Mouse (Mus musculus) urinary bladder, postnatal 4 days (tissue): ENCODE measurements around the gene Cnot2.
A peak's percentile ranks its signal among the peaks of the same experiment; 100 is the strongest.
"Not testable (repeated sequence)": the region's sequence is repeated elsewhere in the genome, so short reads cannot be mapped to it uniquely, and the experiment has no call there.

Source experiments
- DNase-seq, 2 experiments: peaks; one replicate each; pipeline ENCODE4 v3.0.0; 2021 to 2022; ENCODE audit warnings: low spot score in 2 of 2

Cnot2 gene

GRCm38 (mm10) chr10:116581369-116581718, at the start of gene Cnot2:
Cnot2 (minus strand) TSS chr10:116581511.
- peak; percentile 86 to 94 for DNase-seq

DNA sequence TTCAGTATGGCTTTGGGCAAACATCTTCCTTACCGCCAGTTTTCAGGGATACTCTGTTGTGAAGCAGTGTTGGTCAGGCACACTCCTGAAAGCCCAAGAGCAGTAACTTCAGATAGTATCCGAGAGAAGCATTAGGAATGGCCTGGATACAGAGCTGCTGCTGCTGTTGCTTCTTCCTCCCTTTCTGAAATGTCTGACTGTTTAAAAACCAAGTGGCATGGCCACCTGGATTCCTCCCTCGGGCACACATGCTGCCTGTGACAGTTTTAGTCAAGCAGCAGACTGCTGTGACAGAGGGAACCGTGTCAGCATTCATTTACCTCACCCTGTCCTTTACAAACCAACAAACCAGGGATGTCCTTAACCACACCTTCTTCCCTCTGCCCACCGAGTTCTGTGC, 47.6 kb upstream of the Cnot2 start:
- DNase-seq = no peak

- no peak for DNase-seq
Measured at GRCm38 (mm10) chr10:116626009-116626408, 44.7 kb upstream of the Cnot2 start.

DNA sequence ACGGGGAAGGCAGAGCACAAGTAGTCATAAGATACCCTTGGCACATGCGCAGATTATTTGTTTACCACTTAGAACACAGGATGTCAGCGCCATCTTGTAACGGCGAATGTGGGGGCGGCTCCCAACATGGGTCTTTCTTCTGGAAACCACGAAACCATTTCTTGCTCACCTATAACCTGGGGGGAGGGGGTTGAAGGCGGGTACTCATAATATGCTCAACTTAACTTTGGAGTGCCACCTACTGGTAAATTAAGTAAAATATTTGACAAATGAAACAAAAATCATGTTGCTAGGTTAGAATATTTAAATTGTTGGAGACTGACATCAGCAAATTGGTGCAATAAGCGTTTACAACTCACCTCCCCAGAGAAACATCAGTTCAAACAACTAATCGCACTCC, 31.9 kb upstream of the Cnot2 start:
- DNase-seq = not testable (repeated sequence)

DNA sequence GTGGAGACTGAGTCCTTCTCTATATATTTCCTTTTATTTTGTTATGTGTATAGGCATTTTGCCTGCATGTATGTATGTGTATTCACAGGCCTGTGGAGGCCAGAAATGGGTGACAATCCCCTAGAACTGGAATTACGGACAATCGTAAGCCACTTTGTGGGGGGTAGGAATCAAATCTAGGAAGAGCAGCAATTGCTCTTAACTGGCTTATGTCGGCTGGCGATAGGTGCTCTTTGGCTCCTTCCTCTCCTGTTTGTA, 23.5 kb upstream of the Cnot2 start:
- no peak for DNase-seq

GRCm38 (mm10) chr10:116604081-116604904, 23.0 kb upstream of the Cnot2 start:
- DNase-seq = no peak

GRCm38 (mm10) chr10:116599056-116599850, 17.9 kb upstream of the Cnot2 start:
- no peak for DNase-seq

DNA sequence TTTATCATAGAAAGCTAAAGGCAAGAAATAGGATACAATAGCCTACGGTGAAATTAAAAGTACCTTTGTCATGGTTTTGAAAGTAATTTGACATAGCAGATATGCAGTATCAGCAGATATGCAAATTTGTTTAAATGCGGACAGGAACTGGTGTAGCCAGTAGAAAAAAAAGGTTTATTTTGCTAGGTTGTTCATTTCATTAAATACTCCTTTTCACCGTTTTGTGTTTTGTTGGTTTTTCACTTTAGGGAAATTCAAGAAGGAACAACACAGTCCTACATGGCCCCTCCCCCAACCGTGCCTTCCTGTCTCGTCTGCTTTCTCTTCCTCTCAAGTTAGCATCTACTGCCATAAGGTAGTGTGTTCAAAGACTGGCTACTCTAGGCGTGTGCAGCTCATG, 1.4 kb upstream of the Cnot2 start:
- no peak for DNase-seq

- DNase-seq = peak in 1 of 2 experiments; percentile 42
Measured at GRCm38 (mm10) chr10:116581719-116582481, 589 bp upstream of the Cnot2 start.

DNA sequence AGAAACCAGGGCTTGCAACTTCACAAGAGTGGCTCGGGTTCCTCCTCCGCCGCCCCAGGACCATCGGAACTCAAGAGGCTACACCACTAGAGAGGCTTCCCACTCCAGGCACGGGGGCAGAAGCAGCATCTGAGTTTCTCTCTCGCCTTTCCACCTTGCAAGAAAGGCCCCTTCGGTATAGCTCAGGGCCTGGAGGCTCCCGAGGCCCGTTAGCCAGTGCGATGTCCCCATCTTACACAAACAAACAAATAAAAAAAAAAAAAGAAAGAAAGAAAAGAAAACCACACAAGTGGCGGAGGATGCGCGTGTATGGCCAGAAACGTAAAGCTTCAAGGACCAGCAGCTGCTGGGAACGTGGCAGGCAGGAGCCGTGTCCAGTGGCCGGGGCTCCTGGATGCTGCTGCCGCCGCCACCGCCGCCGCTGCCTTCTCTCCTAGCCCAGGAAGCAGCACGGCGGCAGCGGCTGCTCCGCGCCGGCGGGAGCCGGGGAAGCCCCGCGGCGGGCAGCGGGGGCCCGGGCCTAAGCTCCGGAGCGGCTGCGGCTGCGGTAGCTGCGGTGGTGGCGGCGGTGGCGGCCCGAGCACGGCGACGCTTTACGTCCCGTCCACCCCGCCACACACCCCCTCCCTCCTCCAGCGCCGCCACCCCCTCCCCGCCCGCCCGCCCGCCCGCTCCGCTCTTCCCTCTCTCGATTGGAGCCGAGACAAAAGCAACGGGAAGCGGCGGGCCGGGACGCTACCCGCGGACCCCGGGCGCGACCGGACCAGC, 536 bp downstream of the Cnot2 start:
- peak in 1 of 2 experiments; percentile 33 for DNase-seq

GRCm38 (mm10) chr10:116579478-116579877, 1.8 kb downstream of the Cnot2 start:
- DNase-seq = no peak

GRCm38 (mm10) chr10:116578375-116578774, 2.9 kb downstream of the Cnot2 start:
- no peak for DNase-seq

DNA sequence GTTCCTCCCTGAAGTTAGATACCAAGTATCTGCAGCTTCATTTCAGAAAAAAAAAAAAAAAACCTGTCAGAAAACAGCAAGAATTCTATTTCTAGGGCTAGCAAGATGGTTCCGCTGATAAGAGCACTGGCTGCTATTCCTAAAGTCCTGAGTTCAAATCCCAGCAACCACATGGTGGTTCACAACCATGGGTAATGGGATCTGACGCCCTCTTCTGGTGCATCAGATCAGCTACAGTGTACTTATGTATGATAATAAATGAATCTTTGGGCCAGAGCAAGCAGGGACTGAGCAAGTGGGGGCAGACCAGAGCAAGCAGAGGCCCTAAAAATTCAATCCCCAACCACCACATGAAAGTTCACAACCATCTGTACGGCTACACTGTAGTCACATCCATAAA, 4.1 kb downstream of the Cnot2 start:
- DNase-seq = no peak

DNA sequence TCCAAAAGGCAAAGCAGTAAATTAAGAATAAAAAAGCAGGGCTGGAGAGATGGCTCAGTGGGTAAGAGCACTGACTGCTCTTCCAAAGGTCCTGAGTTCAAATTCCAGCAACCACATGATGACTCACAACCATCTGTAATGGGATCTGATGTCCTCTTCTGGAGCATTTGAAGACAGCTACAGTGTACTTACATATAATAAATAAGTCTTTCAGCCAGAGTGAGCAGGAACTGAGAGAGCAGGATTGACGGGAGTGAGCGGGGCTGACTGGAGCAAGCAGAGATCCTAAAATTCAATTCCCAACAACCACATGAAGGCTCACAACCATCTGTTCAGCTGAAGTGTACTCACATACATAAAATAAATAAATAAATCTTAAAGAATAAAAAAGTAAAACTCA, 5.2 kb downstream of the Cnot2 start:
- not testable (repeated sequence) for DNase-seq

DNA sequence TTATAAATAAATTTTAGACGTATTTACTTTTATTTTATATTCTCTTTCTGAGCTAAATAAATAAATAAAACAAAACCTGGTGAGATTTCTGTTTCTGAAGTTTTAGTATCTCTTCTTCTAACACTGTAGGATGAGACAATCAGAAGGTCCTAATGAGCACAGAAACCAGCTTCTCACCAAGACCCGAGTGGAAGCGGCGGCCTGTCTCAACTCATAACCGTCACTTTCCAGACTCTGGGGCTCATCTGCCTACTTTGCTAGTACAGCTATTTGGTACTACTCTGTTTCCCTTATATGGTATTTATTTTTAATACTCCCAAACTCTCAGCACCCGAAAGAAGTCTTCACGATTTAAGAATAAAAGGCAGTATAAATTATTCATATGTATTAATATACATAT, 10.8 kb downstream of the Cnot2 start:
- DNase-seq = no peak

DNA sequence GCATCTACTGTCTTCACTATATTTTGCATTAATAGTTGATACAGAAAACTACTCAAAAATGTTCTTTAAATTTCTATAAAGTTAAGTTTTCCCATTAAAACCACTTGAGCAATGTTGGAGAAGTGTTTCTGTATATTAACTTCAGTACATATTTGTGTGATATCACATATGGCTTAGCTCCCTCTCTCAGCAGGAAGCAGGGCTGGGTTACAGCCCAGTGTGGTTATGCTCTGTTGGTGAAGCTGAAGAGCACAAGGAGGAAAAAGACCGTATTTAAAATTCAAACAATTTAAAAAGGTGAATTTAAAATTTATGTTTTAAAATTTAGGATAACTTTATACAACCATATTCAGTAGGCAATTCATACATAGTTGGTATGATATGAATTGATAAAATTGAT, 12.8 kb downstream of the Cnot2 start:
- no peak for DNase-seq

DNA sequence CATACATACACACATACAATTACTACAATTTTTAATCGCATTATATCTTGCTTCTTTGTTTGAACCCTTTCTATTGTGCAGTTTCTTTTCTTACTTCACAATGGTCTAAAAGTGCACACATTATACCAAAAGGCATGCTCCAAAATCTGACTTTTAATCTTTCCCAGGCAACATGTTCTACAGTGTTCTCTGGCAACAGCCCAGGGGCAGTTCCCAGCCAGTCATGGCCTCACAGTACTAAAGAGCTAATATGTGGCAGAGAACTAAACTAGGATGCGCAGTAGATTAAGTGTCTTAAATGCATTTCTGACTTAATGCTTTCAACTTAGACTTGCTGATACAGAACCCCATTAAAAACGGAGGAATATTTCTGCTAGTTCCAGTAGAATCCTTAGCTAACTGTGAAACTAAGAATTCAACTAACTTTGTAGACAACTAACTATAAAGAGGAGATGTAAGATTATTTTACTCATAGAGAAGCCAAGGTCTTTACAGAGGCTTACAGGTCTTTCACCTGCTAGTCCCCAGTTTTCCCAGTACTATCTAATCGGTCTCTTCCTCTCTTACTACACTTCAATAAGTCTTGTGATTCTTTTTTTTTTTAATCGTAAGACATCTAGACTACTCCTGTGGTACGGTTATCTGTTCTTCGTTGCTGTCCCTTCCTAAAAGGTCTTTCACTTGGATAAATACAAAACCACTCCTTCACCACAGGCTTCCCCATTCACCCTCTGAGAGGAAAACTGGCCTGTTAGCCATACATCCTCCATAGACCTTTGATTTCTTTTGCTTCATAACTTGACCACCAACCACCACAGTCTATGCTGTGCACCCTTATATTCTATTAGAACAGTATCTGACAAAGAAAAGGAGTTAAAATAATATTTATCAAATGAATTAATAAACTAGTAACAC, 13.6 kb downstream of the Cnot2 start:
- no peak for DNase-seq

- DNase-seq = not testable (repeated sequence)
Measured at GRCm38 (mm10) chr10:116566492-116566891, 14.8 kb downstream of the Cnot2 start.

- no peak for DNase-seq
Measured at GRCm38 (mm10) chr10:116564828-116565602, 16.3 kb downstream of the Cnot2 start.
